Mouse (Mus musculus) heart, adult 18-20 months (tissue): ENCODE measurements around the gene Dnajb11. TPM values are rescaled to one million over a fixed set of nuclear protein-coding genes. Genes with fewer than 3 reads are reported as not detected.

Experiments
- DNase-seq, 2 experiments: peaks; one replicate each; pipeline ENCODE4 v3.0.0; 2021 to 2022; ENCODE audit warnings: mixed read lengths in 1 of 2
- total RNA-seq, 2 experiments: library from RNA; stranded (reverse); gene quantifications; 2 replicates each; pipeline ENCODE4 v1.2.3; 2021

Gene Dnajb11
- total RNA-seq, 2 experiments from 2014 or later, result 47.1 to 50.0 TPM

- DNase-seq, result peak in 1 of 2 experiments; percentile 34
Observed at GRCm38 (mm10) chr16:22880900-22881299, 23.3 kb downstream of the Dnajb11 start.

GRCm38 (mm10) chr16:22881487-22881886 lies 23.8 kb downstream of the Dnajb11 start:
- DNase-seq, result peak; percentile 38 to 60

GRCm38 (mm10) chr16:22883441-22883840 lies 25.8 kb downstream of the Dnajb11 start:
- DNase-seq, result no peak

DNA sequence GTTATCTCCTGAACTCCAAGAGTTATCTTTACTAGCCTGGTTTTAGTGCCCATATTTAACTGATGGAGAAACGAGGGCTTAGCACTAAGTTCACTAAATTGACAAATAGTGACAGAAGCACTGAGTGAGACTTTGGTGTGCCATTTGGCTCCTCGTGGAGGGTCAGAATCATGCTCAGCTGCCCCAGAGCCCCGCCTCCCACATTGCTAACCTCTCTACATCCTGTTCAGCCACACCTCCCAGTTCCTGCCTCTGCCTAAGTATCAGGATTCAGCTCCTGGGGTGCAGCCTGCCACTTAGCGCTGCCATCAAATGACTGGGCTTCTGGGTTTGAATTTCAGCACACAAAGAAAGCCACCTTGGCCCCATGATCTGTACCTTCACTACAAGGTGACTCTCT lies 27.7 kb downstream of the Dnajb11 start:
- no peak for DNase-seq

DNA sequence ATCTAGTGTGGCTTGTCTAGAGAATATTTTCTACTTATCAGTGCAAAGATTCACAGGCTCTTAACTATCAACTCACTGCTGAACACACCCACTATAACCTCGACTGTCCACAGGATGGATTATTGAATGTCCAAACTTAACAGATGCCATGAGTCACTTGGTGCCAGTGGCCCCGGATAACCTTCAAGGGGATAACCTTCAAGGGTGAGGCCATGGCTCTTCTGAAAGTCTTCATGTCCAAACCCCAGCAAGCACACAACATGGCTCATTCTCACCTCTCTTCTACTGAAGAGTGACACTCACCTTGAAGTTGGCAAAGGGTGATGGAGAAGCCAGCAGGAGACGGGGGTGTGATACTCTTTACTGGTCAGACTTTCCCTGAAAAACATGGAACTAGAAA lies 29.1 kb downstream of the Dnajb11 start:
- no peak for DNase-seq

GRCm38 (mm10) chr16:22888835-22889234 lies 31.2 kb downstream of the Dnajb11 start:
- DNase-seq, result no peak

DNA sequence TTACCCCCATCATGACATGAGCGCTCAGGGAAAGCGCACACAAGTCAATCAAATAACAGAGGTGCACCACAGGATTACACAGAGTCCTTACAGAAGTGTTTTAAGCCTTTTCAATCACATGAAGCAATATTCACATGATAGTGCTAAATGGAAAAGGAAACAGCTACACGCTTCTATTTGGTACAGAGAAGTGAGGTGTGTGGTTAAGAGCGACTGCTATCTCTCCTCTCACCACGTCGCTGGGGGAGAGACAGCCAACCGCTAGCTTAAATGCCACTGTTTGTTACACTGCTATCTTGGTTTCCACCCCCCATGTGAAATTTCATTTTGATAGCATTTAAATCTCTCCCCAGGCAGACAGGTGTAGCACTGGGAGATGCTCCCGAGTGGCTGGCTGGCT lies 32.1 kb downstream of the Dnajb11 start:
- no peak for DNase-seq

DNA sequence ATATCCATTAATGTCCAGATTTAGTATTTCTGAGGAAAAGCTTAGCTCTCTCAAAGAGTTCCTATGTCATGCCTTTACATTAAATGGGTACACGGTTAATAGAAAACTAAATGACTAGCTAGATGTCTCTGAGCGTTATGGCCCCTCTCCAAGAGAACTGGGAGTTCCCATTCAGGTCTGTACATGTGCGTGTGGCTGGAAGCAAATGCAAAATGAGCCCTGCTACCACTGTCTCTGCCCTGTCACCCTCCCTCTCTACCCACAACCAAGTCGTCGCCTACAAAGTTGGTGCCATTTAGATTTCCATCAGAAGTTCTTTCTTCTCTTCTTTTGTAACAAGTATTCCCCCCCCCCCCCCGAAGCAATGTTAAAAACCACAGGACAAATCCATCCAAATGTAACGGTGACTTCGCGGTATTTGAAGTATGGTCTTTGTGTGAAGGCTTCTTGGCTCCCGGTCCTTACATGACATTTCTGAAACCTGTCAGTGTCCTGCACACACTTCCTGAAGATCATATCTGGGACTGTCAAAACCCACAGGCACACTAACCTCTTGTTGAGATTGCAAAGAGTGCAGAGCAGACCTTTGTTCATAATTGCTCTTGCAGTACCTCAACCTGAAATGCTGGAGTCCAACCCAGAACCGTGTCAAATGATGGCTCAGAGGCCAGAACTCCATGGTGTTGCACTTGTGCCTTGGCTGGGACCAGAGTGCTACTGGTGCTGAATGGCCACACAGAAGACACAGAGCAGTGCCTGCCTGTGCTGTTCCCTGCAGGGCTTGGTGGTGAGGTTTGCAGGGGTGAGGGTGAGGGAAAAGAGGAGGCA lies 33.3 kb downstream of the Dnajb11 start, which contains the start of gene Ahsg:
Gene Ahsg, plus strand, starts transcription at position 595 of the 828 bp plus-strand sequence.
- no peak for DNase-seq

GRCm38 (mm10) chr16:22891733-22892154 lies 34.1 kb downstream of the Dnajb11 start:
- peak; percentile 32 to 66 for DNase-seq

- no peak for DNase-seq
Observed at GRCm38 (mm10) chr16:22894095-22894494, 36.5 kb downstream of the Dnajb11 start.

DNA sequence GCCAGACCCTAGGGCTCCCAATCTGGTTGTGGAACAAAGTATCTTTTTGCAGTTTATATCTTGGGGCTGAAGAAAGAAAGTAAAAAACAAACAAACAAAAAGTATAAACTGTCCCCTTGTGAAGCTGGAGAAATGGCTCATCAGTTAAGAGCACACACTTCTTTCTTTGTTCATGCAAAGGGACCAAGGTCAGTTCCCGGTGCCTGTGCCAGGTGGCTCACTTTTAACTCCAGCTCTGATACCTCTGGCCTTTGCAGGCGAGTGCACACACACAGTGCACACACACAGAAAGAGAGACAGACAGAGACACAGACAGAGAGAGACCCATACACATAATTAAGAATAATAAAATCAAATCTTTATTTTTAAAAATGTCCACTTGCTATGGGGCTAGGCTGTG lies 39.0 kb downstream of the Dnajb11 start:
- DNase-seq, result no peak

DNA sequence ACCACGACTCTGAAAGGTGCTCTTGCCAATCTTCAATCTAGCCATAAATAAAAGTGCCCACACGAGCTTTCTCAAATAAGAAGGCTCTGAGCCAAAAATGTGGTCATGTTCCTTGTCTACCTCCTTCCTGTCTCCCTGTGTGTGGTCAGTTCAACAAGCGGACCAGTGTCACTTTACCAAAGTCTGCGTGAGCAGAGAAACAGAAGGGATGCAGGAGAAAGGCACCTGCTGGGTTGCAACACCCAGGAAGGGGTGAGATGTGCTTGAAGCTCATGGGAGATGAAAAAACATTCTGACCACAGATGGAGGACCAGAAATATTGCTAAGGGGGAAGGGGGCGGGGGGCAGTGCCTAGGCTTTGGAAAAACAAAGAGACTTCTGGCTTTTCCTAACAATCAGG lies 41.7 kb downstream of the Dnajb11 start:
- no peak for DNase-seq

GRCm38 (mm10) chr16:22899866-22900570 lies 42.4 kb downstream of the Dnajb11 start:
- no peak for DNase-seq

- no peak for DNase-seq
Observed at GRCm38 (mm10) chr16:22901326-22901725, 43.7 kb downstream of the Dnajb11 start.

DNA sequence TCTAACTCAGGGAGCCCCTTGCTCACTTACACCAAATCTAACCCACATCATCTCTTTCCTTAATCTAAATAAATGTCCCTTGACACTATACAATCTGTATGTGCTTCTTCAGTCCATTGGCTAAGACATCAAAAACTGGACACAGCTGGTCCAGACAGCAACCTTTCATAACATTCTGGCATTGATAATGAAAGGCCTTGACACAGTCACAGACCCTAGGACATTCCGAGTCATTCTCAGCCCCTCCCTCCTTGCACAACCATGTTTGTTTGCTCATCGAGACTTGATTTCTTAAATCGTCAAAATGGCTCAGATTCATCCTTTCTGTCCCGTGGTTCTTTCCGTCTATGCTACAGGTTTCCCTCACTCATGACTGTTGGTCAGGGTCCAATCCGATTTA lies 51.6 kb downstream of the Dnajb11 start:
- no peak for DNase-seq

- peak; percentile 57 to 71 for DNase-seq
Observed at GRCm38 (mm10) chr16:22911986-22912385, 54.3 kb downstream of the Dnajb11 start.

GRCm38 (mm10) chr16:22912886-22913285 lies 55.2 kb downstream of the Dnajb11 start:
- no peak for DNase-seq

DNA sequence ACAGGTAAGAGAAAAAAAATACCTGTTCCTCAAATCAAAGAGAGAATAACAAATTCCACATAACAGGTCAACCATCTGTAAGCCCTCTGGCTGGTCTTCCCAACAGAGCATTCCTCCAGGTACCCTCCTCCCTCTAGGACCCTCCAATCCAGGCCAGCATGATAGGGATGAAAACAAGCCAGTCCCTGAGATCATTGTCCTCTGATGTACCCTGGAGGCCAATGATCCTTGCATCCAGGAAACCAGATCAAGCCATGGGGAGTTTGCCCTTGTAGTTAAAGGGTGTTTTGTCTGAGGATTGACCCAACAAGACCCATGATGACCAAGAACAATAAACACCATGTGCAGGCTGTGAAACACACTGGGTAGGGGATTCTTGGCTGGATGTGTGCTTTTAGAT lies 56.6 kb downstream of the Dnajb11 start:
- DNase-seq, result no peak

GRCm38 (mm10) chr16:22918034-22918433 lies 60.4 kb downstream of the Dnajb11 start, which contains the start of gene Fetub:
Gene Fetub (plus strand): TSS chr16:22918334.
- DNase-seq, result no peak

DNA sequence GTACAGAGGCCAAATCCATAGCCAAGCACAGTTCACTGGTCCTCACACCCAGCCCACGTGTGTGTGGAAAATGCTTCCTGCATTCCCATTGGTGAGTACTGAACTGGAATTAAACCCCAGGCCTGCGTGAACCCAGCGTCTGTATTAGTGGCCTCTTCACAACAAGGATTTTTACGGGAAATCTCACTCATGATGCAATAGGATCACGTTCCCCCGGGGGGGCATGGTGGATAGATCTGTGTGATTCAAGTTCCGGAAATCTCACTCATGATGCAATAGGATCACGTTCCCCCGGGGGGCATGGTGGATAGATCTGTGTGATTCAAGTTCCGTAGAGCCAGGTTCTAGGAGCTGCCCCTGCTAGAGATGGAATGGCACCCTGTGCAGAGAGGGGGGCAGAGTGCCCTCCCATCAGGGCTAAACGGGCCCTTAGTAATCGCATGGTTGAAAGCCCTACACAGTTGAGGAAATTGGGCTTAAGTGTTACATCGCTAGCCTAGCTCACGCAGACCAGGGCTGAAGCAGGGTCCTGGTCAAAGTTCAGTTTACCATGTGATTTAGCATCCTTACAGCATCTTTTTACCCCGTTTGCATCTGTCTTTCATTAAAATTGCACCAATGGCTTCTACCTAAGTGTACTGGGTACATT lies 61.1 kb downstream of the Dnajb11 start:
- DNase-seq, result no peak

GRCm38 (mm10) chr16:22919971-22920854 lies 62.6 kb downstream of the Dnajb11 start:
- peak; percentile 44 to 56 for DNase-seq

DNA sequence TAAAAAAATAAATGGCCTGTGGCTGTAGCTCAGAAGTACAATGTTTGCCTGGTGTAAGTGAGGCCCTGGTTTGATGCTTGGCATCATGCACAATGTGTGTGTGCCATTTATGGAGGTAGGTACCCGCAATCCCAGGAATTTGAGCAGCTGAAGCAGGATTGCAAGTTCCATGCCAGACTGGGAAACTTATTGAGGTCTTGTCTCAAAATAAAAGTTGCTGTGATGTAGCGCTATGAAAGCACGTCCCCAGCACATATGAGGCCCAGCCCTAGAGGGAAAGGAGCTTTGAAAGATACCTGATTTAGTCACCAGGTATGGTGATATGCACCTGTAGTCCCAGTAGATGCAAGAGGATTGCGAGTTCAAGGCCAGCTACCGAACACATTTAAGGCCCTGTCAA lies 64.1 kb downstream of the Dnajb11 start:
- no peak for DNase-seq
